Mouse (Mus musculus): ENCODE results near the gene Glipr1l3. TPM values are rescaled to one million over a fixed set of nuclear protein-coding genes. Genes with fewer than 3 reads are reported as not detected.
"Not testable (repeated sequence)": the region's sequence is repeated elsewhere in the genome, so short reads cannot be mapped to it uniquely, and the experiment has no call there.

The Glipr1l3 gene
- not detected for total RNA-seq (2021)
- long read RNA-seq, experiment 1 = 0 reads
- long read RNA-seq, experiment 2 = 0 reads

DNA sequence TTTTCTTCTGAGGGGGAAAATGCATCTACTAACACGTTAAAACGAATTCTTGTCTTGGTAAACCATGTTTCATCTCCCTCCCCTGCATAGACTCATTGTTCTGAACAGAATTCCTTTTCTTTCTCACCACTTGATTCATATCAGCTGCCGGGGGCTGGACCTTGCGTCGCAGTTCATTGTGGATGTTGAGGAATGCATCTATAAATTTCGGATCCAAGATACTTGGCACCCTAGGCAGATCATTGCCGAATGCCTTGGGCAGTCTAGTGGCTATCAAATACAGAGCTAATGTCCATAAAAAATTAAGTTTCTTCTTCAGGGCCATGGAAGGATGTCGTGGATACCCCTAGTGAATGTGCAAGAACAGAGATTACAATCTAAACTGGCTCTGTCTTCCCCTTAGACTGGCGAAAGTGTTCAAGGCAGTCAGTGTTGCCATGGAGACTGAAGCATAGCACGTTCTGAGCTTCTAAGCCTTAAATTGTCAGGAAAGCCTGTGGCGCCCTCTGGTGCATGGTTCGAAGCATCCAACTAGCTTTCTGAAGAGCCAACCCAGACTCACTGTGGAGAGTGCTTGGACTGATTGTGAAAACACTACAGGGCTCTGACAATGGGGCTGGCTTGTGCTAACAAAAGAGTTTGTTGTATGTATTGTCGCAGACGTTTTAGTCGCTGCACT, at the start of gene Glipr1l3:
Gene Glipr1l3 (minus strand): TSS at position 446 of the 679 bp plus-strand sequence.
- not testable (repeated sequence) for H3K4me3 ChIP-seq, H3K27ac ChIP-seq
- intact Hi-C loops (cut with DNase I) = loop anchor here (5.0 kb wide), 1 partner anchor 103 kb away; no protein-coding TSS in a partner anchor
- peak; percentile 32 for DNase-seq
- peak; percentile 51 for TF ChIP-seq CTCF (IDR thresholded peaks at IDR 0.05)

DNA sequence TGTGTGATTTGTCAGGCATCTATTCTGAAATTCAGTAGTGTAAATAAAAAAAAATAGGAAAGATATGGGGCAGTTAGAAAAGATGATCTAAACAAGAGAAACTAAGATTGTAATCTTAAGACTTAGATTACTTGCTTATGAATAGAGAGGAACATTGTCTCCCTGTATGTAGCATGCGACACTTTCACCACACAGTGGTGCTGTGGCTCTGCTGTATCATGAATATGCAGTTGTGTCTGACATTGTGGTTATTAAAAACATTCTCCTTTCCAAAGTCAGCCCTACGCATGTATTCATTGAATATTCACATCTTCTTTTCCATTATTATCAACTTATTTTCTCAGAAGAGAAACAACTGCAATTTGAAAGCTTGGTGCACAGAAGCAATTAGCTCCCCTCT, 43.3 kb upstream of the Glipr1l3 start:
- Histone ChIP-seq H3K27ac (no peak overlapping the region), H3K4me3 (no peak overlapping the region)
- TF ChIP-seq CTCF (IDR thresholded peaks at IDR 0.05) = peak; percentile 36
- DNase-seq = peak; percentile 14
- intact Hi-C loops (cut with DNase I) = no loop called here

DNA sequence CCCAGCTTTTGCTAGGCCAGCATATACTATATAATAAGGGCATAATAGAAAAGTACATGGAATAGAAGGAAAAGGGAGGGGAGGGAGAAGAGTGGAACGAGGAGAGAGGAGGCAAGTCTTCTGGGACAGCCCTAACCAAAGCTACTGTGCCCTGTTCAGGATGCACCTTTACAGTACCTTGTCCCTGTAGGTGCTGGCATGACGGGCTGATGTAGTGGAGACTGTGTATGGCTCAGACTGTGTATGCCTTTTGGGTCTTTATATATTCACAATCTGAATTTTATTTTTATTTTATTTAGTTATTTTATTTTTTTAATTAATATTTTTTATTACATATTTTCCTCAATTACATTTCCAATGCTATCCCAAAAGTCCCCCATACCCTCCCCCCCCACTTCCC, 33.8 kb upstream of the Glipr1l3 start:
- H3K4me3 ChIP-seq; DNase-seq; H3K27ac ChIP-seq; intact Hi-C loops (cut with DNase I): not testable (repeated sequence)

DNA sequence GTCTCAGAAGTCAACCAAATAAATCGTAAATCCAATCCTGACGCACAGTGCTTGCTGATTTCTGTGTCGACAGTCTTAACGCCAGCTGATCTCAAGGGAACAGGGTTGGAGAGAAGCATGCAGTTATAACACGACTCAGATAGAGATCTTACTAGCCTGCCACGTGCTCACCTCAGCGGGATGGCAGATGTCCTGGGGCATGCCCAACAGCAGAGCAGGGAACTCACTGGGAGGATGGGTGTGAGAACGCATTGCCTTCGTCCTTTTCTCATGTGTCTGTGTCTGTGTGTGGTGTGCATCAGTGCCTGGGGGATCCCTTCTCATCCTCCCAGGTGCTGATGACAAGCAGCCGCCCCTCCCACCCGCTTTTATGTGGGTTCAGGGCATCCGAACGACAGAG, 16.9 kb upstream of the Glipr1l3 start:
- intact Hi-C loops (cut with DNase I); DNase-seq; H3K4me3 ChIP-seq; H3K27ac ChIP-seq: not testable (repeated sequence)

DNA sequence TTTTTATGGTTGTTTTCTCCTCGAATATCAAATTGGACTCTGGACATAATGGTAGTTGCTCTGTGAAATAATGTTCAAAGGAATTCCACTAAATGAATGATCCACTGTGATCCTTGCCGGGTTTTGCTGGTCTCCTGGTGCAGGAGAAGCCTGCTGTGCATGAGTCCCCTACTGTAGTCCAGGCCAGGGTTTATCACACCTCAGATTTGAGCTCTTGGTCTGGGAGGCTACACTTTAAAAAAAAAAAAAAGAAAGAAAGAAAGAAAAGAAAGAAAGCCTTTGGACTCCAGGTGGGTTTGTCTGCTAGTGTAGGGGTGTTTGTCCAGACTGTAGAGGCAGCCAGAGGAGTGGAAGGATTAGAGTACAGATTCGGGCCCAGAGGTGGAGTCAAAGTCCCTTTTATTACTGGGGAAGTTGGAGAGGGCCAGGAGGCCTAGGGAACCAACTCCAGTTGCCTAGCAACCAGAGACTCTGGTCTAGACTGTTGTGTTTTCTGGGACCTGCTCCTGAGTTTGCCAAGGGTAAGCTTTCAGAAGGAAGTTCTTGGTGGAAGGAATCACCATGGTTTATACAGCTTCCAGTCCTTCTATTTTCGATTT, 3.1 kb upstream of the Glipr1l3 start, which contains the start of gene Caps2:
Gene Caps2 (plus strand): TSS at position 454 of the 599 bp plus-strand sequence.
- intact Hi-C loops (cut with DNase I) = loop anchor here (5.0 kb wide), 1 partner anchor 106 kb away; no protein-coding TSS in a partner anchor
- no peak for DNase-seq
- no peak for TF ChIP-seq CTCF (IDR thresholded peaks at IDR 0.05)
- H3K4me3 ChIP-seq = no peak within 1 kb of the TSS
- H3K27ac ChIP-seq = no peak within 1 kb of the TSS

DNA sequence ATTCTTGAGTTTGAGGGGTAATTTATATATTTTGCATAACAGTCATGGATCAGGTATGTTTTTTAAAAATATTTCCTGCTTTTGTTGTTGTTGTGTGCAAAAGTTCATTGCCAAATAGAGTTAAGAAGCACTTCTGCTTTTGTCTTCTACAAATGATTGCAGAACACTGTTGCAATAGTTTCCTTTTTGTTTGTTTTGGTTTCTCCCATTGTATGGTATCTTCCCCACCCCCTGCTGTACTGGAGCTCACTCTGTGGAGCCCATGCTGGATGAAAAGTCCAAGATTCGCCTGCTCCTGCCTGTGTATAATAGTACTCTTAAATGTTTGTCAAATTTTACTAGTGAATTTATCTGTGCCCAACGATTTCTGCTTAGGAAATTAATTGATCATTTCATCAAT, 20.3 kb downstream of the Glipr1l3 start:
- no peak for TF ChIP-seq CTCF (IDR thresholded peaks at IDR 0.05)
- Histone ChIP-seq H3K4me3 (no peak overlapping the region), H3K27ac (no peak overlapping the region)
- intact Hi-C loops (cut with DNase I) = loop anchor here (5.0 kb wide), 1 partner anchor 58 kb away; the partner anchor contains the start of gene Glipr1l2
- DNase-seq = no peak

DNA sequence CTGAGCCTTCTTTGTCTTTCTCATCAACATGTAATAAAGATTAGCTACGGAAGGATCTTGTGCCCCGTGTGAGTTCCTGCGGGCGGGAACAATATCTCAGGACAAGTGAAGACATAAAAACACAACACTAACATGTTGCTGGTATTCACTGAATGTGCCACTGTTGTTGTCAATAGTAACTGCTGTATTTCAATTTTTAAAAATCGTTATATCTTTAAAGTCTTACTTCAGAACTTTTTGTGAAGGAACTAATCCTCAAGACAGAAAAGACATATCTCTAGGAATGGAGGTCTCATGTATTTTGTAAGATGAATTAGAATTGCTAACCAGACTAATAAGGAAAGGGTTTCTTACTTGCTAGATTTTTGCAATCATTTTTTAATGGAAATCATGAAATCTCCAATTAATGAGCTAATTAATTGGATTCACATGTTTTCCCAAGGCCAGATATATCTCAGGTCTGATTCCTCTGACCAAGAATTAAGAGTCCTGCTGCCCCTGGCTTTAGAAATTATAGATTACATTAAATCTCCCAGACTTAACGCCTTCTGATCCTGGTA, 21.2 kb downstream of the Glipr1l3 start:
- intact Hi-C loops (cut with DNase I) = loop anchor here (5.0 kb wide), 1 partner anchor 57 kb away; the partner anchor contains the start of gene Glipr1l2
- no peak for DNase-seq
- no peak for TF ChIP-seq CTCF (IDR thresholded peaks at IDR 0.05)
- no peak overlapping the region for H3K27ac ChIP-seq
- H3K4me3 ChIP-seq = peak overlapping the region; percentile 46

DNA sequence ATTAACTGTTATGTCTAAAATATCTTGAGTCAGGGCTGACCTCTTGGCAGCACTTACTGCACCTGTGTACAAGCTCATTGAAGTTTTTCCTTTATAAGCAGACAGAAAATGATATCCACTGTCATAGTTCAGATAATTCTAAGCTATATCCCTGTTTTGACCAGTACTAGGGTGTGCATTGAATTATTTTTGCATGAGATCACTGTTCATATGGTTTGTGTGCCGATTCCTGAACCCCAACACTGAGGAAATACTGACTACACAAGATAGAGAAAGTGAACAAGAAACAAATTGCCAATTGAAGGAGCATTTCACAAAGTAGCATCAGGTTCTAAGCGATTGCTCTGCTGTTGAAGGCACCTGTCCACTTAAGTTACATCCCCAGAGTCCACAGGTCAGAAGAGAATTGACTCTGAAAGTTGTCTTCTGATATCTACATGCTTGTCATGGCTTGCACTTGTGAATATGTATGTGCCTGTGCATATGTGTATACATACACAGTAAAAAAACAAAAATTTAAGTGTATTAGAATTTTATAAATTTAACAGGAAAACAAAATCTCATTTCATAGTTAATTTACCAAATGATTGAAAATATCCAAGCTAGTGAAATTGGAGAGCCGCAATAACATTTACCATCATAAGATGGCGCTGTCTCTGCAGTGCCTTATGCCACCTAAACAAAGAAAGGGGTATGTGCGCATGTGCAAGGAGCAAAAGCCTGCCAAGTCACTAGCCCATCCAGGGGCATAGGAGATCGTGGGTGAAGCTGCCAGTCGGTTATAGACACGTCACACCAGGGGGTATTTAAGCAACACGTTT, 21.9 kb downstream of the Glipr1l3 start:
- intact Hi-C loops (cut with DNase I) = loop anchor here (5.0 kb wide), 1 partner anchor 56 kb away; the partner anchor contains the start of gene Glipr1l2
- H3K4me3 ChIP-seq = peak overlapping the region; percentile 46
- no peak overlapping the region for H3K27ac ChIP-seq
- peak; percentile 19 for DNase-seq
- TF ChIP-seq CTCF (IDR thresholded peaks at IDR 0.05) = peak; percentile 39

DNA sequence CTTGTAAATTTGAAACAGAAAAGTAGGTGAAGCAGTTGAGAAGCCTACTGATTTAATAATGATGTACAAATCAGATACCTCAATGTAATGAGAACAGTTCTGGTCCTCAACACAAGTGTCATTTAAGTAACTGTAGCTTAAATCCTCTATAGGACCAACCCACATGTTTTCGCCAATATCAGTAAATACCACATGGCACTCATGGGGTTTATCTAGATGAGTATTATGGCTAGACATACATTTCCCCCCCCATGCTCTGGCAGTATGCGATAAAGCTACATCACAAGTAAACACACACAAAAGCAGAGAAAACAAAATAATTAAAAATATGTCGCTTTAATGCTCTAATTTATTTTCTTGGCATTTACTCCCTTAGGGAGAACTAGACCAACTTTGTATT, 27.9 kb downstream of the Glipr1l3 start:
- DNase-seq = no peak
- H3K27ac ChIP-seq = no peak overlapping the region
- no peak for TF ChIP-seq CTCF (IDR thresholded peaks at IDR 0.05)
- intact Hi-C loops (cut with DNase I) = no loop called here
- no peak overlapping the region for H3K4me3 ChIP-seq

DNA sequence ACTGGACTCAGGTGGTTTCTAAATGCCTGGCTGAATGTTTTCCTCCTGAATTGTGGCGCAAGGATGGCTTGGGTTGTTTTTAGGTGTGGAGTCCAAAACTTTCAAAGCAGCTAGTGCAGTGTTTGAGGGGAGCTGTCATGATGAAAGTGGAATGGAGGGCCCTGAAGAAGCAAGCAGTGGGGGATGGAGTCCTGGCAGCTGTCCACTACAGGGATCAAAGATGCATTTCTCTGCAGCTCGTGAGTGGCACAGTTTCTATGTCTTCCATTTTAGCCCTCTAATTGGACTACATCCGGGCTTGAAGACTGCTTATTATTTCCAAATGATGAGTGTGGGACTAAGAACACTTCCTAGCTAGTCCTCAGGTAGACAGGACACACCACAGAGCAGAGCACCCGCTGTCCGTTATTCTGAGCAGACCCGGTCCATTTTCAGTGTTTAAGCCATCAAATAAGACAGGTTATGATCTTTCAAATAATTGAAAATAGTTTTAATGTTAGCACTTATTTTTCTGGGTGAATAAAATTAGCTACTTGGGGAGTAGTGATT, 32.4 kb downstream of the Glipr1l3 start:
- H3K4me3 ChIP-seq; H3K27ac ChIP-seq; DNase-seq; intact Hi-C loops (cut with DNase I): not testable (repeated sequence)

DNA sequence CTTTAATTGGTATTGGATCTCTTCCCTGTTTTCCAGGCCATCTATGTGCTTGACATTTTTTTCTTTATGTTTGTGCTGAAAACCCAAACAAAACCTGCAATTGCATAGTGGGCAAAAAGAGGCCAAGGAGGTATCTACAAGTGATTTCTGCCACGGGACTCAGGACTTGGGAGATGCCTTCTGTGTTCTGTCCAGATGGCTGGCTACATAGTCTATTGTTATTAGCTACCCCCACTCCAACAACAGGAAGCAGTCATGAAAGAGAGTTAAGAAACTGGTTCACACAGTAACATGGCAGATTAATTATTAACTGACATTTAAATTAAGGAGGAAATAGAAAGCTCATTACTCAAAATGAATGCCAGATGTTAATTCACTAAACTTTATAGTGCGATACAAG, 35.0 kb downstream of the Glipr1l3 start:
- H3K4me3 ChIP-seq; DNase-seq; intact Hi-C loops (cut with DNase I); H3K27ac ChIP-seq: not testable (repeated sequence)

DNA sequence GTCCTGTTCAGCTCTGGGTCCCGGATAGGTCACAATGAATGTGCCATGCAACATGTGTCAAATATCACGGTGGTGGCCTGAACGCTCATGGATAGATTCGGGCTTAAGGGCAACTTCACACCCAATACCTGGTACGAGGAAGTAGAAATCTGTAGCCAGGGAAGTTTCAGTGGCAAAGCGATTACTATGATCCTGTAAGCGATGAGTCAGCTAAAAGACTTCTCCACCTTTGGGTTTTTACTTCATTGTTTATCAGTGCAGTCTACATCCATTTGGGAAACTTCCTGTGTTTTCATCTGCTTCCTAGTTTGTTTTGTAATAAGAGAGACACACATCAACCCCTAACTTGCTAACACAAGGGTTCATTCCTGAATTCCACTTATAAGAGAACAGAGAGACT, 49.7 kb downstream of the Glipr1l3 start:
- Histone ChIP-seq H3K27ac (no peak overlapping the region), H3K4me3 (no peak overlapping the region)
- intact Hi-C loops (cut with DNase I) = no loop called here
- DNase-seq = no peak
- no peak for TF ChIP-seq CTCF (IDR thresholded peaks at IDR 0.05)
